Mouse (Mus musculus): ENCODE data around the gene Fgf18. TPM values are rescaled to one million over a fixed set of nuclear protein-coding genes. Genes with fewer than 3 reads are reported as not detected.

Fgf18 gene
- polyA plus RNA-seq, 1 experiment from 2014 or later, result 4.3 TPM

DNA sequence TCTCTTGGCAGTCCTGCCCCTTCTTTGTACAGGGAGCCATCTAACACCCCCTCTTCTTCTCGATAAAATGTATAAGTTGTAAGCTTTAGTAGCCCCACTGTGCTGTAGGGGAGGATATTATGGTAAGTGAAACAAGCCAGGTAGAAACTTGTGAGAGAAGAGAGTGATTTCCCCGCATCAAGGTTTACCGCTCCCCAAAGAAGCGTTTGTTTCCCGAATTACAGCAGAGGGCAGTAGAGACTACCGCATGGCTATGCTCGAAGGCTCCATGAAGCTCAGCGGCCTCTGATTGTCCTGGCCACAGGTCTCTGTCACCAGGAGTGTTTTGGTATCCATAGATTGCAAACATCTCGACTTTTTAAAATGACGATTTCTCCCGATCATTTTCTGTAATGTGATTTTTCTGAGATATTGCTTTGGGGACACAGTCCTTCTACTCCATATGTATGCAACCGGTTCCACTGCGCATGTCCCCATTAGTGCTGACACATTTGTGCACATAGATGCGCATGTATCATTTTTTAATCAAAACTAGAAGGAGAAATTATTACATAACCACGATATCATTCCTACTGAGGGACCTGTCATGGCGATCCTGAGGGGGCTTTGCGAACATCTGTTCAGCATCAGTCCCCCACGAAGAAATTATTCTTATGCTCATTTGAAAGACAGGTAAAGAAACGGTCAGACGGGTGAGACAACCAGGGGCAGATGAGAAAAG is 29.5 kb upstream of the Fgf18 start:
- no peak overlapping the region for H3K27ac ChIP-seq (ENCODE audit: low read length)
- ATAC-seq, result peak; percentile 78; the same call in 1 of the 2 replicates
- H3K9ac ChIP-seq (replicated peaks; ENCODE audit: low read depth, low read length), result no peak overlapping the region
- H3K4me1 ChIP-seq (replicated peaks; ENCODE audit: control insufficient read depth, insufficient read depth, low read length), result peaks cover 8% of the 10 kb centered on the region
- H3K27me3 ChIP-seq (replicated peaks; ENCODE audit: control insufficient read depth, insufficient read depth, low read length), result 0 out of 2 replicates have a peak, but pooled peaks cover 5% of the 10 kb centered on the region
- H3K4me3 ChIP-seq (replicated peaks; ENCODE audit: low read length), result no peak overlapping the region
- no peak overlapping the region for H3K4me2 ChIP-seq (ENCODE audit: low read length)
- no peaks in the 10 kb centered on the region for H3K36me3 ChIP-seq (ENCODE audit: control insufficient read depth, insufficient read depth)
- WGBS, result 34% methylated on average over 20 of the region's 20 CpGs
- no peaks in the 10 kb centered on the region for H3K9me3 ChIP-seq (ENCODE audit: control insufficient read depth, low read length)

DNA sequence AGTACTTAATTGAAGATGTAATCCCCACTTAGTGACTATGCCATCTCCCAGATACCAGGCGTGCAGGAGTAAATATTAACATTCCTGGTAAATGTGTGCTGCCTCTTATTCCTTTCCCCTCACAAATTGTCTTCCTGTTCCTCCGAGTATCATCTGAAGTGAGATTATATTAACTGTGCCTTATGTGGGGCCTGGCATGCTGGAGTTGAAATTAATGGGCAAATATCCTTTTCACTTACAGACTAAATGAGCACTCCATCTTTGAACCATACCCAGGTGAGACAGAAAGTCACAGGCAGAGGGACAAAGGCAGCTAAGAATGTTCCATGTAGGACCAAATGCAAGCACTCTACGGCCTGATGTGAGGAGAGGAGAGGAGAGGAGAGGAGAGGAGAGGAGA is 28.6 kb upstream of the Fgf18 start:
- H3K4me2 ChIP-seq (ENCODE audit: low read length), result no peak overlapping the region
- no peak overlapping the region for H3K4me3 ChIP-seq (replicated peaks; ENCODE audit: low read length)
- H3K36me3 ChIP-seq (ENCODE audit: control insufficient read depth, insufficient read depth), result no peaks in the 10 kb centered on the region
- H3K27me3 ChIP-seq (replicated peaks; ENCODE audit: control insufficient read depth, insufficient read depth, low read length), result 0 out of 2 replicates have a peak, but pooled peaks cover 5% of the 10 kb centered on the region
- WGBS, result 73% methylated on average over 3 of the region's 3 CpGs
- H3K4me1 ChIP-seq (replicated peaks; ENCODE audit: control insufficient read depth, insufficient read depth, low read length), result peaks cover 5% of the 10 kb centered on the region
- no peaks in the 10 kb centered on the region for H3K9me3 ChIP-seq (ENCODE audit: control insufficient read depth, low read length)
- no peak overlapping the region for H3K9ac ChIP-seq (replicated peaks; ENCODE audit: low read depth, low read length)
- ATAC-seq, result no peak
- H3K27ac ChIP-seq (ENCODE audit: low read length), result no peak overlapping the region

DNA sequence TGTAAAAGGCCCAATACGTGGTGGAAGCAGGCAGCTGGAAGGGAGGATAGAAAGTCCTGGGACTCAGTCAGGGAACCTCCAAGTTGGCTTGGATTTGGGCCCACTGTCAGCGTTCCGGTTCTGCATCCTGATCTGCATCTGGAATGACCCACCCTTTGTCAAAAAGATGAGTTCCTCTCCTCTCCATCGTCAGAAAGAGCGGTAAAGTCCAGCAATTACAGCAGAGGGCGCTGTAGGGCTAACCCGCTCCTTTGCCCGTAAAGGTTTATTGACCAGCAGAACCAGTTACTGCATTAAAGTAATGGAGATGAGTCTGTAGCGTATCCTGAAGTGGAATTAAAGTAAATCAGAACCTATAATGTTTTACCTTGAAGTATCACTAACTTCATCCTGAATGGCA is 23.3 kb upstream of the Fgf18 start:
- Histone ChIP-seq H3K4me3 (replicated peaks; ENCODE audit: low read length) (no peak overlapping the region), H3K4me2 (ENCODE audit: low read length) (no peak overlapping the region), H3K9ac (replicated peaks; ENCODE audit: low read depth, low read length) (no peak overlapping the region), H3K27ac (ENCODE audit: low read length) (no peak overlapping the region), H3K9me3 (ENCODE audit: control insufficient read depth, low read length) (no peaks in the 10 kb centered on the region), H3K4me1 (replicated peaks; ENCODE audit: control insufficient read depth, insufficient read depth, low read length) (no peaks in the 10 kb centered on the region), H3K36me3 (ENCODE audit: control insufficient read depth, insufficient read depth) (no peaks in the 10 kb centered on the region), H3K27me3 (replicated peaks; ENCODE audit: control insufficient read depth, insufficient read depth, low read length) (0 out of 2 replicates have a peak, but pooled peaks cover 2% of the 10 kb centered on the region)
- 12% methylated on average over 9 of the region's 9 CpGs for WGBS
- ATAC-seq, result no peak

DNA sequence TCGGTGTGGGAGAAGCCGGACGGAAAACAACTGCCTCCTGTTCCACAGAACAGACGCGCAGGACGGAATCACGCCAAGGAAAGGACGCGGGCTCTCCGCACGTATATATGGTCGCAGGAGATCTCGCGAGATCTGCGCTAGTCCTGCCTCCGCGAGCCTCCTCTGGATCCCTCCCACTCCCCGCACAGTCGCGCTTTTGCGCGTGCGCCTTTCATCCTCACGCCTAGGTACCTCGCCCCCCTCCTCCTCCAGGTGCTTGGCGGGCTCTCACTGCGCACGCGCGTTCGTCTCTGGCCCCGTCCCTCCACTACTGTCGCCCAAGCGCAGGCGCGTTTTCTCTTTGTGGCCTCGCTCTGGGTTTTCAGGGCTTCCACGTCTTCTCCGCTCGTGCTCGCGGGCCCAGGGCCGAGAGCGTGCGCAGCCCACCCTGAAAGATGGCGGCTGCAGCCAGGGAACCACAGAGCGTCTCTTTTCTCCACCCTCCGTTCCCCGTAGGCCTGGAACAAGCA is 15.9 kb upstream of the Fgf18 start, which contains the start of gene Npm1:
Gene Npm1 (minus strand): TSS at position 209 of the 509 bp plus-strand sequence.
- Histone ChIP-seq H3K9me3 (ENCODE audit: control insufficient read depth, low read length) (no peaks in the 10 kb centered on the region), H3K4me2 (ENCODE audit: low read length) (peak within 1 kb of the TSS; percentile 98), H3K27ac (ENCODE audit: low read length) (peak within 1 kb of the TSS; percentile 99), H3K36me3 (ENCODE audit: control insufficient read depth, insufficient read depth) (peaks cover 12% of the 10 kb centered on the region), H3K4me1 (replicated peaks; ENCODE audit: control insufficient read depth, insufficient read depth, low read length) (peaks cover 10% of the 10 kb centered on the region), H3K27me3 (replicated peaks; ENCODE audit: control insufficient read depth, insufficient read depth, low read length) (0 out of 2 replicates have a peak, but pooled peaks cover 2% of the 10 kb centered on the region), H3K9ac (replicated peaks; ENCODE audit: low read depth, low read length) (peak within 1 kb of the TSS; percentile 96), H3K4me3 (replicated peaks; ENCODE audit: low read length) (peak within 1 kb of the TSS; percentile 100)
- peak; percentile 95 for ATAC-seq
- WGBS, result 3% methylated on average over 49 of the region's 49 CpGs

DNA sequence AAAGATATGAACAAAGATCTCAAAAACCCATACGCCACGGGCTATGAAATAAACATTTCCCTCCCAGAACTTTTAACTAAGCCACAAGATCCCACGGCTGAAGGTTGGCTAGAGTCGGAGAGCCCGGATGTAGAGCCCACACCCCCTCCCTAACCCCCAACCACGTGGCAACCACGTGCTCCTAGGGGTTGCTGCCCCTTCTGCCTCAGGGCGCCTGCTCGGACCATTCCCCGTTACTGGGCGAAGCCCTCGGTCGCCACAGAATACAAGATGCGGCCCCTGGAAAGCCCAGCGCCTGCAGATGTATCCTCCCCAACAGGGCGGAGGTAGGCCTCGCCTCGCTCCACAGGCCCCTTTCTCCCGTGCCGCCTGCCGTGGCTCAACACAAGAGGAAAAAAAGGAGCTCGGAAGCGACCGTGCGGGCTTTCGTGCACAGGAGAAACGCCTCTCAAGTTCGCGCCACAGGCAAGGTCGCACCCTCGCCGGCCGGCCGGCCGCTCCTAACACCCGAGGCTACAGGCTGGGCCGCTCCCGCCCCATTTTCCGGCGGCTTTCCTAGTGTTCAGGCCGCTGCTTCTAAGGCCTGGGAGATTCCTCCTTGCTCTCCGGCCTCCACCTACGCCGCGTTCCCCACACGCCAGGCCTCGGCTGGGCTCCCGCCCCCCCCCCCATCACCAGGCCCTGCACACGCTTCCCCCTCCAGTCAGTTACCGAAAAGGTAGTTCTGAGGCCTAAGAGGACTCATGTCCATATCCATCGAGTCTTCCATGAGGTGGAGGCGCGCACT is 15.2 kb upstream of the Fgf18 start:
- H3K27ac ChIP-seq (ENCODE audit: low read length), result peak overlapping the region; percentile 87
- H3K27me3 ChIP-seq (replicated peaks; ENCODE audit: control insufficient read depth, insufficient read depth, low read length), result 0 out of 2 replicates have a peak, but pooled peaks cover 2% of the 10 kb centered on the region
- H3K9ac ChIP-seq (replicated peaks; ENCODE audit: low read depth, low read length), result peak overlapping the region; percentile 96
- H3K4me1 ChIP-seq (replicated peaks; ENCODE audit: control insufficient read depth, insufficient read depth, low read length), result peaks cover 10% of the 10 kb centered on the region
- H3K4me3 ChIP-seq (replicated peaks; ENCODE audit: low read length), result peak overlapping the region; percentile 100
- peaks cover 18% of the 10 kb centered on the region for H3K36me3 ChIP-seq (ENCODE audit: control insufficient read depth, insufficient read depth)
- H3K4me2 ChIP-seq (ENCODE audit: low read length), result peak overlapping the region; percentile 98
- 3% methylated on average over 51 of the region's 53 CpGs for WGBS
- H3K9me3 ChIP-seq (ENCODE audit: control insufficient read depth, low read length), result no peaks in the 10 kb centered on the region
- ATAC-seq, result peak; percentile 47

DNA sequence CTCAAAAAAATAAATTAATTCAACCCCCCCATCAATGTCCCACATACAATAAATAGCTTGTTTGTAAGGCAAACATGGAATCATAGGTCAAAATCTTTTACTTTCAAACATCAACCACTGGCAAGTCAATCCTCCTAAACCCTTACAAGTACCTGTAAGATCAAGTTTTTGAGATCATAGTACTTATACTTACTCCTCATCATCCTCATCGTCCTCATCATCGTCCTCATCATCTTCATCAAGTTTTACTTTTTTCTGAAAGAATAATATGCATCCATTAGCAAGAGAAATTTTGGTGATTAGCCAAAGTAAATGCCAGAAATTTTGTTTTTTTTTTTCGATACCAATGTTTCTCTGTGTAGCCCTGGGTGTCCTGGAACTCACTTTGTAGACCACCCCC is 12.5 kb upstream of the Fgf18 start:
- H3K36me3 ChIP-seq (ENCODE audit: control insufficient read depth, insufficient read depth), result peaks cover 27% of the 10 kb centered on the region
- peaks cover 10% of the 10 kb centered on the region for H3K4me1 ChIP-seq (replicated peaks; ENCODE audit: control insufficient read depth, insufficient read depth, low read length)
- 91% methylated on average over 3 of the region's 3 CpGs for WGBS
- no peak overlapping the region for H3K9ac ChIP-seq (replicated peaks; ENCODE audit: low read depth, low read length)
- H3K4me2 ChIP-seq (ENCODE audit: low read length), result no peak overlapping the region
- no peak for ATAC-seq
- H3K27ac ChIP-seq (ENCODE audit: low read length), result no peak overlapping the region
- H3K27me3 ChIP-seq (replicated peaks; ENCODE audit: control insufficient read depth, insufficient read depth, low read length), result no peaks in the 10 kb centered on the region
- no peak overlapping the region for H3K4me3 ChIP-seq (replicated peaks; ENCODE audit: low read length)
- no peaks in the 10 kb centered on the region for H3K9me3 ChIP-seq (ENCODE audit: control insufficient read depth, low read length)

DNA sequence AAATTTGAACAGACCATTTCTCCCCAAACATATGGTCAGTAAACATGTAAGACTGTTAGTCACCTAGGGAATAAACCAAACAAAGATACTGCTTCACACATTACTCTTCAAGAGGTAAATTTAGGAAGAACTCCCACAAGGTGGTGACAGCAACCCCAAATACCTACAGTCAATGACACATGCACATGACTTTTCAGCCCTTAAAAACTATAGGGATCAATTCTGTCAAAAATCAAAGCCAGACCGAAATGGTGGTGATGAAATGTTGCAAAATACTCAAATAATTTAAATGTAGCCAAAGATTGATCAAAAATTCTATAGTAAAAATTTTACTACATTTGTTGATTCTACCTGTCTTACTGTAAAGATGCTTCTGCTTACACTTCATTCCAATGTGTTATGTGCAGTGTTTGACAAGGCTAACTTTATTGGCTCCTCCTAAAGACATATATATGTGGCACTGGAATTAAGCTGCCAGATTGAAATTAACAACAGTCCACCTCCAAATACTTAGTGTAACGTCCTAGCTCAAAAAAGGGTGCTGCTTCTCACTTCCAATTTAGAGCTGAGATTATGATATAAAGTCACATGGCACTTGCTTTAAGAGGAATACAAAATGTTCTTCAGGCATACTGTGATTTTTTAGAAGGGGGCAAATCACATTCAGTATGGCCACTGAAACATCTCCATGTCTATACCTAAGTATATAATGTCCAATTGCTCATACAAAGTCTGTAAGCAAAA is 10.4 kb upstream of the Fgf18 start:
- no peaks in the 10 kb centered on the region for H3K27me3 ChIP-seq (replicated peaks; ENCODE audit: control insufficient read depth, insufficient read depth, low read length)
- no peak for ATAC-seq
- H3K9ac ChIP-seq (replicated peaks; ENCODE audit: low read depth, low read length), result no peak overlapping the region
- no peak overlapping the region for H3K4me3 ChIP-seq (replicated peaks; ENCODE audit: low read length)
- 91% methylated on average over 2 of the region's 2 CpGs for WGBS
- no peak overlapping the region for H3K4me2 ChIP-seq (ENCODE audit: low read length)
- peaks cover 37% of the 10 kb centered on the region for H3K36me3 ChIP-seq (ENCODE audit: control insufficient read depth, insufficient read depth)
- peaks cover 10% of the 10 kb centered on the region for H3K4me1 ChIP-seq (replicated peaks; ENCODE audit: control insufficient read depth, insufficient read depth, low read length)
- H3K27ac ChIP-seq (ENCODE audit: low read length), result no peak overlapping the region
- H3K9me3 ChIP-seq (ENCODE audit: control insufficient read depth, low read length), result no peaks in the 10 kb centered on the region

DNA sequence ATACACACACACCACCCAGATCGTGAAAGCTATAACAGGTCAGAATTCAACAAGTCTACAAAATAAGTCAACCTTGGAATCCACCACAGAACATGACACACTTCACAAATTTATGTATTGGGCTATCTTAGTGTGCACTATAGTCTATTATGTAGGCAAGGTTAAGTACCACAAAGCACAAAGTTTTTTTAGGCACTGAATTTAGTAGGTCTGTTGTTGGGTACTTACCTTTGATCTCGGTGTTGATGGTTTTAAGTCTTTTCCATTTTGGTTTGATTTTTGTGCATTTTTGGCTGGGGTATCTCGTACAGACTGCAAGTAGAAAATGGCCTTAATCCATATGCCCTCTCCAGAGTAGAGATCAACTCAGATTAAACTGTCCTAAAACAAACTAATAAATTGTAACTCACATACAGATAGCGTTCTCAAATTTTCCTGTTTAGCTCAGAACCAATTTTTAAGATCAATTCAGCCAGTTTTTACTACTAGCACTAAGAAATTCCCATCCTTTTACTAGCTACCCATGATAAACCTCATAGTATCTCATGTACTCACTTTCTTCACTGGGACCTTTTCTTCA is 9.3 kb upstream of the Fgf18 start:
- Histone ChIP-seq H3K27me3 (replicated peaks; ENCODE audit: control insufficient read depth, insufficient read depth, low read length) (no peaks in the 10 kb centered on the region), H3K4me1 (replicated peaks; ENCODE audit: control insufficient read depth, insufficient read depth, low read length) (peaks cover 6% of the 10 kb centered on the region; the same call in 1 of the 2 replicates), H3K4me2 (ENCODE audit: low read length) (no peak overlapping the region), H3K4me3 (replicated peaks; ENCODE audit: low read length) (no peak overlapping the region), H3K9ac (replicated peaks; ENCODE audit: low read depth, low read length) (no peak overlapping the region), H3K36me3 (ENCODE audit: control insufficient read depth, insufficient read depth) (peaks cover 38% of the 10 kb centered on the region), H3K27ac (ENCODE audit: low read length) (no peak overlapping the region), H3K9me3 (ENCODE audit: control insufficient read depth, low read length) (no peaks in the 10 kb centered on the region)
- WGBS, result 88% methylated on average over 4 of the region's 4 CpGs
- ATAC-seq, result no peak

Data from forebrain, embryonic 16.5 days (tissue).